Comparison of ENCODE assay signal across 23 mouse cellular contexts in genomic region chr14:77638148-77638547, GRCm38 (mm10).
DNase-seq lines count a peak whose midpoint lies in the region; ATAC-seq and TF ChIP-seq lines count a peak whose summit lies in the region.
"Had no signal": no experiment of that assay in that cellular context is flagged by ENCODE, and none has a peak within 500 bp of the region (broad histone marks: within the 10 kb centered on the region; RNA-seq: fewer than 3 reads in every experiment).

No protein-coding gene starts in this region.

- peaks cover 19% of the 10 kb centered on the region for H3K4me1 ChIP-seq in embryonic facial prominence, embryonic 14.5 days (ENCODE audit: control insufficient read depth, insufficient read depth, low read length)
- peaks cover 64% of the 10 kb centered on the region for H3K4me1 ChIP-seq in embryonic facial prominence, embryonic 10.5 days
- H3K4me1 ChIP-seq in limb, embryonic 11.5 days (ENCODE audit: control insufficient read depth, insufficient read depth, low read length), result no peaks in the 10 kb centered on the region
- H3K4me1 ChIP-seq in limb, embryonic 10.5 days, result peaks cover 47% of the 10 kb centered on the region

- H3K9ac ChIP-seq in embryonic facial prominence, embryonic 14.5 days (ENCODE audit: low read depth, low read length), result no peak overlapping the region
- H3K9ac ChIP-seq in limb, embryonic 11.5 days (ENCODE audit: low read length), result no peak overlapping the region
- H3K9ac ChIP-seq: embryonic facial prominence, embryonic 13.5 days; forebrain, embryonic 13.5 days; forebrain, embryonic 15.5 days; forebrain, postnatal 0 days had no signal

- no peak for TF ChIP-seq POLR2A in myocyte (IDR thresholded peaks at IDR 0.05; ENCODE audit: insufficient read length, low read depth)

- no peaks in the 10 kb centered on the region for H3K79me2 ChIP-seq in myocyte (ENCODE audit: control insufficient read depth, insufficient read depth)

- no peaks in the 10 kb centered on the region for H3K9me3 ChIP-seq in embryonic facial prominence, embryonic 14.5 days (ENCODE audit: control insufficient read depth, low read length)
- H3K9me3 ChIP-seq in embryonic facial prominence, embryonic 10.5 days, result no peaks in the 10 kb centered on the region
- H3K9me3 ChIP-seq in limb, embryonic 11.5 days (ENCODE audit: control insufficient read depth, low read length), result no peaks in the 10 kb centered on the region
- H3K9me3 ChIP-seq in limb, embryonic 10.5 days (replicated peaks), result no peaks in the 10 kb centered on the region
- H3K9me3 ChIP-seq: embryonic facial prominence, embryonic 13.5 days; forebrain, embryonic 13.5 days; forebrain, embryonic 15.5 days had no signal

- H3ac ChIP-seq in myocyte (ENCODE audit: control insufficient read depth, insufficient read length), result no peak overlapping the region

- H3K27me3 ChIP-seq in embryonic facial prominence, embryonic 14.5 days (replicated peaks; ENCODE audit: control insufficient read depth, insufficient read depth, low read length), result no peaks in the 10 kb centered on the region
- no peaks in the 10 kb centered on the region for H3K27me3 ChIP-seq in embryonic facial prominence, embryonic 10.5 days (replicated peaks; ENCODE audit: low read depth, poor library complexity, severe bottlenecking)
- H3K27me3 ChIP-seq in limb, embryonic 11.5 days (ENCODE audit: control insufficient read depth, insufficient read depth, low read length), result no peaks in the 10 kb centered on the region
- no peaks in the 10 kb centered on the region for H3K27me3 ChIP-seq in limb, embryonic 10.5 days (ENCODE audit: low read depth, poor library complexity, severe bottlenecking)
- H3K27me3 ChIP-seq in myocyte (ENCODE audit: control insufficient read depth, insufficient read depth, insufficient read length), result no peaks in the 10 kb centered on the region
- H3K27me3 ChIP-seq: CH12.LX; embryonic facial prominence, embryonic 13.5 days; forebrain, embryonic 13.5 days; forebrain, embryonic 15.5 days; Patski had no signal

- TF ChIP-seq CTCF in gastrocnemius, adult 2 months (IDR thresholded peaks at IDR 0.05), result no peak

- intact Hi-C loops in gastrocnemius, adult 2 months (cut with DNase I), result no loop called here

- peak; percentile 61 for DNase-seq in embryonic facial prominence, embryonic 14.5 days (ENCODE audit: low spot score)
- DNase-seq in embryonic facial prominence, embryonic 10.5 days (ENCODE audit: low spot score), result no peak
- DNase-seq in limb, embryonic 11.5 days (ENCODE audit: low spot score), result no peak
- DNase-seq in limb, embryonic 10.5 days (ENCODE audit: low spot score), result no peak
- no peak for DNase-seq in gastrocnemius, adult 2 months
- DNase-seq: adrenal gland, adult 8-10 months; adrenal gland, postnatal 14 days; adrenal gland, postnatal 36 days; B cell, adult 2 months; cerebellum, adult 11-12 months; cerebellum, adult 9-10 months; cerebellum, postnatal 10 days; cerebellum, postnatal 25 days; forebrain, postnatal 0 days had no signal

- H3K36me3 ChIP-seq in embryonic facial prominence, embryonic 14.5 days (ENCODE audit: control insufficient read depth, insufficient read depth, low read length), result no peaks in the 10 kb centered on the region
- H3K36me3 ChIP-seq in embryonic facial prominence, embryonic 10.5 days (replicated peaks), result no peaks in the 10 kb centered on the region
- no peaks in the 10 kb centered on the region for H3K36me3 ChIP-seq in limb, embryonic 11.5 days (ENCODE audit: control insufficient read depth, insufficient read depth, low read length)
- H3K36me3 ChIP-seq in limb, embryonic 10.5 days, result no peaks in the 10 kb centered on the region
- H3K36me3 ChIP-seq in myocyte (ENCODE audit: control insufficient read depth, insufficient read depth), result no peaks in the 10 kb centered on the region
- H3K36me3 ChIP-seq: embryonic facial prominence, embryonic 13.5 days; G1E had no signal

- H3K4me2 ChIP-seq in embryonic facial prominence, embryonic 14.5 days (ENCODE audit: low read depth, low read length), result no peak overlapping the region
- H3K4me2 ChIP-seq in limb, embryonic 11.5 days (ENCODE audit: low read depth, severe bottlenecking), result no peak overlapping the region
- no peak overlapping the region for H3K4me2 ChIP-seq in myocyte (ENCODE audit: low read depth)
- H3K4me2 ChIP-seq: embryonic facial prominence, embryonic 13.5 days; forebrain, embryonic 13.5 days; forebrain, embryonic 15.5 days had no signal

- H3K4me3 ChIP-seq in embryonic facial prominence, embryonic 14.5 days (ENCODE audit: low read depth, low read length), result no peak overlapping the region
- H3K4me3 ChIP-seq in embryonic facial prominence, embryonic 10.5 days, result no peak overlapping the region
- H3K4me3 ChIP-seq in limb, embryonic 11.5 days (ENCODE audit: low read depth, low read length), result no peak overlapping the region
- no peak overlapping the region for H3K4me3 ChIP-seq in limb, embryonic 10.5 days
- H3K4me3 ChIP-seq in myocyte, result no peak overlapping the region
- H3K4me3 ChIP-seq in gastrocnemius, adult 2 months, result no peak overlapping the region
- H3K4me3 ChIP-seq: embryonic facial prominence, embryonic 13.5 days; forebrain, embryonic 13.5 days; forebrain, embryonic 15.5 days had no signal

- no peak overlapping the region for H3K27ac ChIP-seq in embryonic facial prominence, embryonic 14.5 days (replicated peaks; ENCODE audit: low read depth, low read length)
- H3K27ac ChIP-seq in embryonic facial prominence, embryonic 10.5 days (replicated peaks), result no peak overlapping the region; the same call in 1 of the 2 replicates
- H3K27ac ChIP-seq in limb, embryonic 11.5 days (replicated peaks; ENCODE audit: low read depth, low read length), result no peak overlapping the region
- no peak overlapping the region for H3K27ac ChIP-seq in limb, embryonic 10.5 days
- H3K27ac ChIP-seq in gastrocnemius, adult 2 months, result no peak overlapping the region
- H3K27ac ChIP-seq: embryonic facial prominence, embryonic 13.5 days; forebrain, embryonic 13.5 days; forebrain, embryonic 15.5 days had no signal

- peak; percentile 47; the same call in 1 of the 2 replicates for ATAC-seq in embryonic facial prominence, embryonic 14.5 days (ENCODE audit: low read depth)
- 0 out of 2 replicates have a peak, but pooled peaks have one; percentile 35 for ATAC-seq in limb, embryonic 11.5 days (ENCODE audit: insufficient number of reproducible peaks, low FRiP score, low TSS enrichment, low read depth)
- ATAC-seq: activated CD4-positive, CD25-positive, alpha-beta regulatory T cell, adult 4 months; CD4-positive, CD25-positive, alpha-beta regulatory T cell, adult 4 months; forebrain, embryonic 13.5 days; forebrain, embryonic 15.5 days; forebrain, postnatal 0 days; Patski had no signal

- WGBS in embryonic facial prominence, embryonic 14.5 days, result 51% methylated on average over 3 of the region's 3 CpGs
- 75% methylated on average over 3 of the region's 3 CpGs for WGBS in embryonic facial prominence, embryonic 10.5 days
- 77% methylated on average over 3 of the region's 3 CpGs for WGBS in limb, embryonic 11.5 days
- WGBS in limb, embryonic 10.5 days, result 74% methylated on average over 3 of the region's 3 CpGs

TF ChIP-seq in myocyte, 11 proteins besides CTCF, POLR2A, EP300 and RAD21:
- peak in 2 of 3 experiments; percentile 36 to 57 for TF ChIP-seq MYOD1 (IDR thresholded peaks at IDR 0.05; ENCODE audit: control insufficient read depth in 1 of 3, insufficient read length in 2 of 3, low read depth in 2 of 3)
- no peak for TF ChIP-seq CEBPB (IDR thresholded peaks at IDR 0.05; ENCODE audit: insufficient read depth, poor library complexity, severe bottlenecking)
- no peak for TF ChIP-seq TCF3 (IDR thresholded peaks at IDR 0.05; ENCODE audit: insufficient read length, low read depth)
- peak in 1 of 3 experiments; percentile 42 for TF ChIP-seq MYOG (IDR thresholded peaks at IDR 0.05; ENCODE audit: control insufficient read depth in 1 of 3, insufficient read depth in 1 of 3, insufficient read length in 2 of 3, low read depth in 2 of 3)
- no peak for TF ChIP-seq POLR2AphosphoS2 (IDR thresholded peaks at IDR 0.05; ENCODE audit: insufficient read length, low read depth)
